Mouse (Mus musculus) limb, embryonic 14.5 days (tissue): Measurements from ENCODE around the gene 4931406P16Rik. TPM values are rescaled to one million over a fixed set of nuclear protein-coding genes. Genes with fewer than 3 reads are reported as not detected.
A peak's percentile ranks its signal among the peaks of the same experiment; 100 is the strongest.

Experiments
- ATAC-seq: fragments of 200-750 bp; cut with Nextera tagmentation; 2 replicates; pipeline ENCODE4 v1.8.0; 2017; ENCODE audit warnings: low read depth, moderate number of reproducible peaks, moderate TSS enrichment; ENCODE audit not compliant: low FRiP score
- DNase-seq: peaks from one replicate; pipeline ENCODE4 v3.0.0-alpha.2; 2015; ENCODE audit warnings: low spot score
- H3K27ac ChIP-seq: fragments of 300-500 bp; sonication (generic); replicated peaks from 2 replicates; pipeline ENCODE4 v1.5.1; 2014; ENCODE audit warnings: low read depth, mild to moderate bottlenecking, low read length, moderate library complexity, mixed read lengths
- H3K27me3 ChIP-seq: fragments of 300-500 bp; sonication (generic); 2 replicates; pipeline ENCODE4 v1.6.1; 2014; ENCODE audit warnings: low read length, mixed read lengths; ENCODE audit not compliant: control insufficient read depth, insufficient read depth
- H3K36me3 ChIP-seq: fragments of 300-500 bp; sonication (generic); 2 replicates; pipeline ENCODE4 v1.6.1; 2014; ENCODE audit warnings: mild to moderate bottlenecking, low read length, moderate library complexity, mixed read lengths; ENCODE audit not compliant: control insufficient read depth, insufficient read depth
- H3K4me1 ChIP-seq: fragments of 300-500 bp; sonication (generic); 2 replicates; pipeline ENCODE4 v1.6.1; 2014; ENCODE audit warnings: antibody characterized with exemption, low read length, mixed read lengths; ENCODE audit not compliant: control insufficient read depth, insufficient read depth
- H3K4me2 ChIP-seq: fragments of 300-500 bp; sonication (generic); replicated peaks from 2 replicates; pipeline ENCODE4 v1.6.1; 2014; ENCODE audit warnings: low read depth, mild to moderate bottlenecking, low read length, moderate library complexity; ENCODE audit not compliant: severe bottlenecking
- H3K4me3 ChIP-seq: fragments of 300-500 bp; sonication (generic); replicated peaks from 2 replicates; pipeline ENCODE4 v1.5.1; 2014; ENCODE audit warnings: low read length
- H3K9ac ChIP-seq: fragments of 300-500 bp; sonication (generic); 2 replicates; pipeline ENCODE4 v1.6.1; 2014; ENCODE audit warnings: mild to moderate bottlenecking, low read depth, low read length, moderate library complexity; ENCODE audit not compliant: severe bottlenecking
- H3K9me3 ChIP-seq: fragments of 300-500 bp; sonication (generic); 2 replicates; pipeline ENCODE4 v1.6.1; 2016; ENCODE audit warnings: low read length; ENCODE audit not compliant: control insufficient read depth
- POLR2A ChIP-seq: fragments of 200-500 bp; IDR thresholded peaks from 2 replicates; pipeline ENCODE4 v1.8.0; 2012; ENCODE audit warnings: inconsistent platforms, mild to moderate bottlenecking, moderate library complexity, borderline replicate concordance; ENCODE audit not compliant: insufficient read depth, insufficient read length; ENCODE audit errors: extremely low read depth
- WGBS: fragments of 180-500 bp; shearing (Covaris S2); extraction: QIAGEN DNeasy Blood & Tissue Kit; methylation state at CpG from one replicate; pipeline ENCODE4 v1.1.7; 2014; 5-methylcytosine and 5-hydroxymethylcytosine counted together
- polyA plus RNA-seq, 2 experiments: library from polyadenylated mRNA; depleted of rRNA in 1 of 2; stranded (reverse) in 1 of 2; unstranded in 1 of 2; fragments of >200 nt; fragmentation: Nextera tagmentation in 1 of 2; extraction: Ambion mirVana in 1 of 2; gene quantifications; 2 replicates each; pipeline versions ENCODE4 v1.2.1 to v1.2.3; 2012 to 2014

4931406P16Rik gene
- polyA plus RNA-seq, 2 experiments = 31.6 to 34.3 TPM

GRCm38 (mm10) chr7:34242176-34242575 lies 71.2 kb downstream of the 4931406P16Rik start:
- H3K36me3 ChIP-seq = peaks cover 75% of the 10 kb centered on the region
- DNase-seq = no peak
- H3K9me3 ChIP-seq = no peaks in the 10 kb centered on the region
- ATAC-seq = no peak
- no peak overlapping the region for H3K9ac ChIP-seq
- no peak overlapping the region for H3K27ac ChIP-seq
- WGBS = 96% methylated on average over 11 of the region's 11 CpGs
- no peaks in the 10 kb centered on the region for H3K27me3 ChIP-seq
- H3K4me2 ChIP-seq = no peak overlapping the region
- TF ChIP-seq POLR2A = no peak
- H3K4me3 ChIP-seq = no peak overlapping the region
- H3K4me1 ChIP-seq = no peaks in the 10 kb centered on the region

- DNase-seq = no peak
- H3K27ac ChIP-seq = no peak overlapping the region
- no peak overlapping the region for H3K4me2 ChIP-seq
- no peak for TF ChIP-seq POLR2A
- no peak overlapping the region for H3K4me3 ChIP-seq
- H3K9ac ChIP-seq = no peak overlapping the region
- H3K4me1 ChIP-seq = peaks cover 7% of the 10 kb centered on the region; the same call in 1 of the 2 replicates
- no peak for ATAC-seq
- H3K36me3 ChIP-seq = peaks cover 56% of the 10 kb centered on the region
- no peaks in the 10 kb centered on the region for H3K27me3 ChIP-seq
- no peaks in the 10 kb centered on the region for H3K9me3 ChIP-seq
- WGBS = 84% methylated on average over 5 of the region's 5 CpGs
Measured at GRCm38 (mm10) chr7:34238086-34238485, 75.3 kb downstream of the 4931406P16Rik start.

DNA sequence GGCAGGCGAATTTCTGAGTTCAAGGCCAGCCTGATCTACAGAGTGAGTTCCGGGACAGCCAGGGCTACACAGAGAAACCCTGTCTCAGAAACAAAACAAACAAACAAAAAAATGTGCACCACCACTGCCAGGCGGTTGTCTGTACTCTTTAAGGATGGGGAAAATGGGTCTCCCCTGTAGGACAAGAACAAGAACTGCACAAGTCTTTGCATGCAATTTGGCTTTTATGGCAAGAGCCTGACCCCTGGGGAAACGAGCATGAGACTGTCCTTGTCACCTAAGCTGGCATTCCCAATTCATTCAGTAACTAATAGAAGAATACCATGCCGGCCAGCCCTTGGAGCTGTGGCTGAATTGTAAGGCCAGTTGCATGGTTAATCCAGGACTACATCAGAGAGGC lies 77.7 kb downstream of the 4931406P16Rik start:
- WGBS = 83% methylated on average over 5 of the region's 5 CpGs
- ATAC-seq (no peak), DNase-seq (no peak)
- no peak overlapping the region for H3K9ac ChIP-seq
- TF ChIP-seq POLR2A = no peak
- H3K27ac ChIP-seq = no peak overlapping the region
- H3K27me3 ChIP-seq = no peaks in the 10 kb centered on the region
- H3K9me3 ChIP-seq = no peaks in the 10 kb centered on the region
- no peak overlapping the region for H3K4me2 ChIP-seq
- H3K4me1 ChIP-seq = peaks cover 8% of the 10 kb centered on the region; the same call in 1 of the 2 replicates
- no peak overlapping the region for H3K4me3 ChIP-seq
- H3K36me3 ChIP-seq = peaks cover 43% of the 10 kb centered on the region

DNA sequence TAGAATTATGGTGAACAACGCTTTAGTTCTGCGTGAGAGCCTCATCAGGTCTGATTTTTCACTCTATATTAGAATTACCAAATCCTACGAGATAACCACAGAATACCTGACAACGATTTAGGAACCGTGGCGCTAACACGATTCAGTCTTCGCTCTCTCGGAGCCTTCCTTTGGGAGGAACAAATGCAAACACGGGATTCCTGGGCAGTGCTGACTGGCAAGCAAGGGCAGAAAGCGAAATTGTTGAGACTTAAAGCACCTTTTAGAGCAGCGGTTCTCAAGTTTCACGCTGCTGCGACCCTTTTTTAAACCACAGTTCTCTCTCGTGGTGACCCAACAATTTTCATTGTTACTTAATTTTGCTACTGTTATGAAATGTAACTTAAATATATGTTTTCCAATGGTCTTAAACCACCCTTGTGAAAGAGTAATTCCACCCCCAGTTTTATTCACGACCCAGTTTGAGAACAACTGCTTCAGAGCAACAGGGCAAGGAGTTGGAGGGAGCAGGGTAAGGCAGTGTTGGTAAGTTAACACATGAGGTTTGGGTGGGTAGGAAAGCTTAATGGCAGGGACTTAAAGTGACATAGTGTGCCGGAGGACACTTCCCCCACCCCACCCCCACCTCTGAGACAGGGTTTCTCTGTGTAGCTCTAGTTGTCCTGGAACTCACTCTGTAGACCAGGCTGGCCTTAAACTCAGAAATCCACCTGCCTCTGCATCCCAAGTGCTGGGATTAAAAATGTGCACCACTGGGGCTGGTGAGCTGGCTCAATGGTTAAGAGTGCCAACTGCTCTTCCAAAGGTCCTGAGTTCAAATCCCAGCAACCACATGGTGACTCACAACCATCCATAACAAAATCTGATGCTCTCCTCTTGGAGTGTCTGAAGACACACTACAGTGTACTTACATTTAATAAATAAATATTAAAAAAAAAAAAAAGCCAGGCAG lies 78.5 kb downstream of the 4931406P16Rik start:
- Histone ChIP-seq H3K27ac (peak overlapping the region; percentile 90), H3K9ac (peak overlapping the region; percentile 49), H3K36me3 (peaks cover 36% of the 10 kb centered on the region), H3K4me1 (peaks cover 8% of the 10 kb centered on the region; the same call in 1 of the 2 replicates), H3K27me3 (no peaks in the 10 kb centered on the region), H3K4me2 (peak overlapping the region; percentile 69), H3K9me3 (no peaks in the 10 kb centered on the region), H3K4me3 (peak overlapping the region; percentile 48)
- no peak for TF ChIP-seq POLR2A
- DNase-seq (peak; percentile 24), ATAC-seq (no peak)
- WGBS = under 1% methylated on average over 17 of the region's 17 CpGs

GRCm38 (mm10) chr7:34233909-34234609 lies 79.3 kb downstream of the 4931406P16Rik start:
- peak; percentile 75; the same call in 1 of the 2 replicates for TF ChIP-seq POLR2A
- WGBS = under 1% methylated on average over 45 of the region's 46 CpGs
- Histone ChIP-seq H3K4me1 (peaks cover 11% of the 10 kb centered on the region; the same call in 1 of the 2 replicates), H3K9ac (peak overlapping the region; percentile 61), H3K4me2 (peak overlapping the region; percentile 69), H3K36me3 (peaks cover 27% of the 10 kb centered on the region), H3K4me3 (peak overlapping the region; percentile 48), H3K9me3 (no peaks in the 10 kb centered on the region), H3K27me3 (no peaks in the 10 kb centered on the region), H3K27ac (peak overlapping the region; percentile 91)
- DNase-seq (peak; percentile 96), ATAC-seq (peak; percentile 95)
